Mouse (Mus musculus) midbrain, embryonic 16.5 days (tissue): Measurements from ENCODE around the gene Ube2t. TPM values are rescaled to one million over a fixed set of nuclear protein-coding genes. Genes with fewer than 3 reads are reported as not detected.
A peak's percentile ranks its signal among the peaks of the same experiment; 100 is the strongest.

ENCODE experiments used
- ATAC-seq: fragments of 200-750 bp; cut with Nextera tagmentation; 2 replicates; pipeline ENCODE4 v1.8.0; 2017; ENCODE audit warnings: moderate TSS enrichment
- H3K27ac ChIP-seq: fragments of 300-500 bp; sonication (generic); 2 replicates; pipeline ENCODE4 v1.5.1; 2014; ENCODE audit warnings: mild to moderate bottlenecking, low read length, mixed read lengths
- H3K27me3 ChIP-seq: fragments of 300-500 bp; sonication (generic); 2 replicates; pipeline ENCODE4 v1.6.1; 2014; ENCODE audit warnings: low read depth, low read length, mixed read lengths; ENCODE audit not compliant: control insufficient read depth, insufficient read depth
- H3K36me3 ChIP-seq: fragments of 300-500 bp; sonication (generic); 2 replicates; pipeline ENCODE4 v1.6.1; 2014; ENCODE audit warnings: mild to moderate bottlenecking, low read length, moderate library complexity, mixed read lengths; ENCODE audit not compliant: control insufficient read depth, insufficient read depth
- H3K4me1 ChIP-seq: fragments of 300-500 bp; sonication (generic); 2 replicates; pipeline ENCODE4 v1.6.1; 2014; ENCODE audit warnings: mild to moderate bottlenecking, low read length, mixed read lengths; ENCODE audit not compliant: control insufficient read depth, insufficient read depth
- H3K4me2 ChIP-seq: fragments of 300-500 bp; sonication (generic); 2 replicates; pipeline ENCODE4 v1.6.1; 2014; ENCODE audit warnings: mild to moderate bottlenecking, low read length, mixed read lengths
- H3K4me3 ChIP-seq: fragments of 300-500 bp; sonication (generic); 2 replicates; pipeline ENCODE4 v1.5.1; 2014; ENCODE audit warnings: low read depth, mild to moderate bottlenecking, low read length, moderate library complexity, mixed read lengths
- H3K9ac ChIP-seq: fragments of 300-500 bp; sonication (generic); 2 replicates; pipeline ENCODE4 v1.6.1; 2014; ENCODE audit warnings: low read depth, low read length, mixed read lengths
- H3K9me3 ChIP-seq: fragments of 300-500 bp; sonication (generic); replicated peaks from 2 replicates; pipeline ENCODE4 v1.6.1; 2014; ENCODE audit warnings: mild to moderate bottlenecking, low read length, mixed read lengths; ENCODE audit not compliant: control insufficient read depth, poor library complexity, severe bottlenecking
- WGBS: fragments of 180-500 bp; shearing (Covaris S2); extraction: QIAGEN DNeasy Blood & Tissue Kit; methylation state at CpG from one replicate; pipeline ENCODE4 v1.1.7; 2014; 5-methylcytosine and 5-hydroxymethylcytosine counted together
- polyA plus RNA-seq: library from polyadenylated mRNA; unstranded; fragments of >200 nt; fragmentation: Nextera tagmentation; extraction: Ambion mirVana; gene quantifications from 2 replicates; pipeline ENCODE4 v1.2.1, GENCODE M21; 2015

The Ube2t gene
- polyA plus RNA-seq, 1 experiment from 2014 or later = 9.7 TPM

DNA sequence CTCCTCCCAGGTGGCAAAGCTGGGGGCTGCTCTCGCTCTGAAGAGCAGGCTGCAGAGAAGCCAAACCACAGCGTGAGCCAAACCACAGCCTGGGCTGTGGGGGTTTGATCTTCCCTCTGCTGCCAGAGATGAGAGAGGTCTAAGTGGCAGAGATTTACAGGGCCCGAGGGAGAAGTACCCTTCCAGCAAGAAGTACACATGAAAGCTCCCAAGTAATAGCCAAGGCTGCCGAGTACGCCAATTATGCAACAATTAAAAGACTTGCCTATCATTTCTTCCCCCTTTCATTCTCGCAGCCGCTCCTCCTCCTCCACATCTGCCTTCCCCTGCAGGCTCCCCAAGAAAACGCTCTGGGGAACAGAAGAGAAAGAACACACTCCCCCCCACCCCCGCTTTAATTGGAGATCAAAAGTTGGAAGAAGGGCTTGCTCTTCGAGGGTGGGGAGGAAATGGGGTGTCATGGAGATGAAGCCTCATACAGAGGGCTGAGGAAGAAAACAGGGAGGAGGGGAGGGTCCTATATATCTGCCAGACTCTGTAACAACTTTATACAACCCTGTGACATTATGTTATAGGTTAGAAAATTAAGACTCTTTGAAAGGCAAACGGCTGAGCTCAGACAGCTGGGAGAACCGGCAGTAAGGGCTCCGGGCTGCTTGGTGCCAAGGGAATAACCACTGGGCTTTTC lies 56.9 kb downstream of the Ube2t start:
- H3K9me3 ChIP-seq = no peaks in the 10 kb centered on the region
- H3K27ac ChIP-seq = 0 out of 2 replicates have a peak overlapping the region, but pooled peaks have one; percentile 29
- H3K36me3 ChIP-seq = no peaks in the 10 kb centered on the region
- 16% methylated on average over 13 of the region's 13 CpGs for WGBS
- peak overlapping the region; percentile 12; the same call in 1 of the 2 replicates for H3K4me2 ChIP-seq
- ATAC-seq = peak; percentile 75
- no peaks in the 10 kb centered on the region for H3K27me3 ChIP-seq
- H3K4me1 ChIP-seq = peaks cover 15% of the 10 kb centered on the region
- no peak overlapping the region for H3K4me3 ChIP-seq
- no peak overlapping the region for H3K9ac ChIP-seq

DNA sequence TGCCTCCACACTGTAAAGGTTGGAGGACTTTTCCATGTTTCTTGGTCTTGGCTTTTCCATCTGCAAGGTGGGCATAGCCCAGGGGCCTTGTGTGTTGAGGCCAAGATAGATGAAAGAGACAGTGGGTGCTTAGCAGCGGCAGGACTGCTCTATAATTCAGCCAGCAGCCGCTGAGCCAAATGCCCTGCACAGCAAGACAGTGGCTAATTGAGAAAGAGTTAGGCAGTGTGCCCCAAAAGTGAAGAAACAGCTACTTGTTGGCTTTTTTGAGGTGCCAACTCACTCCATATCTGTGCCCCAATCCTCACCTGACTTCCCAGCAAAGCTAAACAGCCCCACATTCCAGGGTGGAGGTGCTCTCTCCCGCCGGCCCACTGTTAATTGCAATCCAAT lies 57.4 kb downstream of the Ube2t start:
- WGBS = 63% methylated on average over 4 of the region's 4 CpGs
- Histone ChIP-seq H3K4me1 (peaks cover 15% of the 10 kb centered on the region), H3K4me3 (no peak overlapping the region), H3K9me3 (no peaks in the 10 kb centered on the region), H3K27me3 (no peaks in the 10 kb centered on the region), H3K9ac (no peak overlapping the region), H3K27ac (no peak overlapping the region), H3K4me2 (no peak overlapping the region), H3K36me3 (no peaks in the 10 kb centered on the region)
- peak; percentile 30; the same call in 1 of the 2 replicates for ATAC-seq

- no peak overlapping the region for H3K9ac ChIP-seq
- H3K4me3 ChIP-seq = no peak overlapping the region
- ATAC-seq = no peak
- H3K9me3 ChIP-seq = no peaks in the 10 kb centered on the region
- no peak overlapping the region for H3K4me2 ChIP-seq
- no peaks in the 10 kb centered on the region for H3K27me3 ChIP-seq
- no peak overlapping the region for H3K27ac ChIP-seq
- H3K4me1 ChIP-seq = peaks cover 15% of the 10 kb centered on the region
- WGBS = 85% methylated on average over 5 of the region's 5 CpGs
- H3K36me3 ChIP-seq = no peaks in the 10 kb centered on the region
These were observed 58.0 kb downstream of the Ube2t start for GRCm38 (mm10) chr1:135020281-135020940.

- Histone ChIP-seq H3K4me3 (no peak overlapping the region), H3K4me1 (peaks cover 15% of the 10 kb centered on the region), H3K27ac (no peak overlapping the region), H3K4me2 (no peak overlapping the region), H3K9ac (no peak overlapping the region), H3K36me3 (no peaks in the 10 kb centered on the region), H3K27me3 (no peaks in the 10 kb centered on the region), H3K9me3 (no peaks in the 10 kb centered on the region)
- 46% methylated on average over 5 of the region's 5 CpGs for WGBS
- ATAC-seq = no peak
These were observed 58.6 kb downstream of the Ube2t start for GRCm38 (mm10) chr1:135020970-135021369.

DNA sequence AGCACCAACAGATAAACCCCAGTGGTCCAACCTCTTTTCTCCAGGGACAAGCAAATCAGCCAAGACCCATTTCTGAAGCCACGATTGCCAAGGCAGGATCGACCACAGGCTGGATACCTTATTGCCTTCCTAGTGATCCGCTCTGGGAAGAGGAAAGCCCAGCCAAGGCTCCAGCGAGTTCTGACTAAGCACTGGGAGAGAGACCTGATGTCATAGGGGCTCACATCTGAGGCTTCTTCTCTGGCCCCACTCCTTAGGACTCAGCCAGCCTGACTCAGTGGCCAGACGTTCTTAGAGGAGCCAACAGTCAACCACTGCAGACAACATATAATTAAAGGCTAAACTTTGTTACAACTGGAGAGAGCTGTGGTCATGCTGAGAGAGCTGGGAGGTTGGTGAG lies 59.6 kb downstream of the Ube2t start:
- no peaks in the 10 kb centered on the region for H3K27me3 ChIP-seq
- no peak overlapping the region for H3K9ac ChIP-seq
- H3K9me3 ChIP-seq = no peaks in the 10 kb centered on the region
- no peak overlapping the region for H3K27ac ChIP-seq
- H3K36me3 ChIP-seq = no peaks in the 10 kb centered on the region
- no peak overlapping the region for H3K4me3 ChIP-seq
- no peak for ATAC-seq
- peaks cover 15% of the 10 kb centered on the region for H3K4me1 ChIP-seq
- WGBS = 82% methylated on average over 5 of the region's 5 CpGs
- H3K4me2 ChIP-seq = no peak overlapping the region

DNA sequence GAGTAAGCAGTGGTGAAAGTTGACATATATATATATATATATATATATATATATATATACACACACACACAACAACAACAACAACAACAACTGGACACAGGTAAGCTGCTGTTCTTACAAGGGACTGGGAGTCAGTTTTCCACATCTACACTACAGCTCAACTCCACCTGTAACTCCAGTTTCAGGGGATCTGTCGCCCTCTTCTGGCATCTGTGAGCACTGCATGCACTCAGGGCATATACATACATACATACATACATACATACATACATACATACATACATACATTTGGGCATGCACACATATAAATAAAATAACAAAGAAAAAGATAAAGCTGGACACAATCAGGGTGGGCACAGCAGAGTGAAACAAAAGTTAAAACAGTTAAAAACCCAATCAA lies 61.2 kb downstream of the Ube2t start:
- Histone ChIP-seq H3K27me3 (no peaks in the 10 kb centered on the region), H3K27ac (no peak overlapping the region), H3K9me3 (no peaks in the 10 kb centered on the region), H3K36me3 (no peaks in the 10 kb centered on the region), H3K4me3 (no peak overlapping the region), H3K9ac (no peak overlapping the region), H3K4me2 (no peak overlapping the region), H3K4me1 (peaks cover 14% of the 10 kb centered on the region)
- 69% methylated on average over 1 of the region's 1 CpGs for WGBS
- ATAC-seq = no peak

Other genes with a start within 250 kb of the Ube2t start
- gene Ppp1r12b, start 6.6 kb upstream of the Ube2t start, polyA plus RNA-seq = 13.6 and 13.7 TPM in 2 replicates
- gene Lgr6, start 142.7 kb downstream of the Ube2t start, polyA plus RNA-seq = 1.1 and 1.2 TPM in 2 replicates
- gene Ptpn7, start 170.1 kb downstream of the Ube2t start, polyA plus RNA-seq = 0.11 and 0.26 TPM in 2 replicates
- gene Arl8a, start 184.3 kb downstream of the Ube2t start, polyA plus RNA-seq = 390 and 409 TPM in 2 replicates
- 1.1 and 2.7 TPM in 2 replicates for gene Gpr37l1, start 205.1 kb downstream of the Ube2t start, polyA plus RNA-seq